Mouse (Mus musculus) kidney, embryonic 14.5 days (tissue): Measurements from ENCODE around the gene Ilvbl. TPM values are rescaled to one million over a fixed set of nuclear protein-coding genes. Genes with fewer than 3 reads are reported as not detected.

Experiments used
- ATAC-seq: fragments of 200-750 bp; cut with Nextera tagmentation; 2 replicates; pipeline ENCODE4 v1.8.0; 2017; ENCODE audit warnings: moderate number of reproducible peaks, mild to moderate bottlenecking, moderate TSS enrichment, moderate library complexity; ENCODE audit not compliant: low FRiP score, low TSS enrichment
- H3K27ac ChIP-seq: fragments of 300-500 bp; sonication (generic); 2 replicates; pipeline ENCODE4 v1.5.1; 2014; ENCODE audit warnings: low read depth, mild to moderate bottlenecking, low read length, moderate library complexity, mixed read lengths
- H3K27me3 ChIP-seq: fragments of 300-500 bp; sonication (generic); 2 replicates; pipeline ENCODE4 v1.6.1; 2014; ENCODE audit warnings: mild to moderate bottlenecking, low read length; ENCODE audit not compliant: control insufficient read depth, insufficient read depth
- H3K36me3 ChIP-seq: fragments of 300-500 bp; sonication (generic); 2 replicates; pipeline ENCODE4 v1.6.1; 2014; ENCODE audit warnings: low read length, mixed read lengths; ENCODE audit not compliant: control insufficient read depth, insufficient read depth
- H3K4me1 ChIP-seq: fragments of 300-500 bp; sonication (generic); 2 replicates; pipeline ENCODE4 v1.6.1; 2014; ENCODE audit warnings: low read length, mixed read lengths; ENCODE audit not compliant: control insufficient read depth, insufficient read depth
- H3K4me2 ChIP-seq: fragments of 300-500 bp; sonication (generic); replicated peaks from 2 replicates; pipeline ENCODE4 v1.6.1; 2014; ENCODE audit warnings: low read depth, mild to moderate bottlenecking, low read length
- H3K4me3 ChIP-seq: fragments of 300-500 bp; sonication (generic); 2 replicates; pipeline ENCODE4 v1.5.1; 2014; ENCODE audit warnings: mild to moderate bottlenecking, low read length
- H3K9ac ChIP-seq: fragments of 300-500 bp; sonication (generic); 2 replicates; pipeline ENCODE4 v1.6.1; 2014; ENCODE audit warnings: low read depth, mild to moderate bottlenecking, low read length, moderate library complexity
- H3K9me3 ChIP-seq: fragments of 300-500 bp; sonication (generic); 2 replicates; pipeline ENCODE4 v1.6.1; 2016; ENCODE audit warnings: low read length; ENCODE audit not compliant: control insufficient read depth
- WGBS: fragments of 180-500 bp; shearing (Covaris S2); extraction: QIAGEN DNeasy Blood & Tissue Kit; methylation state at CpG from one replicate; pipeline ENCODE4 v1.1.7; 2014; 5-methylcytosine and 5-hydroxymethylcytosine counted together
- polyA plus RNA-seq: library from polyadenylated mRNA; unstranded; fragments of >200 nt; fragmentation: Nextera tagmentation; extraction: Ambion mirVana; gene quantifications from 2 replicates; pipeline ENCODE4 v1.2.1, GENCODE M21; 2014

Ilvbl gene
- polyA plus RNA-seq, 1 experiment from 2014 or later = 34.0 TPM

DNA sequence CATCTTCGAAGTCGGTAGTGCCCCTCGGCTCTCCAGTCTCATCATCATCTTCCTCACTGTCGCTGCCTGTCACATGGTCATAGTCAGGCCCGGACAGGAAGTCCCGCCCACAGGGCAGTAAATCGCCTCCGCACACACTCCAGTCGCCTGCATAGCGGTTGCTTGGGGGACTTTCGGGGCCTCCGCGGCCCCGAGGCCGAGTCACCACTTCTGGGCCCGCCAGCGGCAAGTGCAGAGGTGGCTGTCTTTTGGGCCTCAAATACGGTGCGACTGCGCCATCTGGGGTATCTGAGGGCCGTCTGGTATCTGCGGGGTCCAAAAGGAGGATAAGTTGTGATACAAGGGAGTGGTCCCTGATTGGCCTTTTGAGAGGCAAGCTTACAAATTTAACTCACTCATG, 11.5 kb downstream of the Ilvbl start:
- Histone ChIP-seq H3K36me3 (peaks cover 67% of the 10 kb centered on the region), H3K9me3 (no peaks in the 10 kb centered on the region), H3K27me3 (no peaks in the 10 kb centered on the region), H3K4me1 (0 out of 2 replicates have a peak, but pooled peaks cover 4% of the 10 kb centered on the region), H3K9ac (no peak overlapping the region), H3K4me3 (no peak overlapping the region), H3K4me2 (no peak overlapping the region), H3K27ac (no peak overlapping the region)
- WGBS = 88% methylated on average over 22 of the region's 22 CpGs
- no peak for ATAC-seq

DNA sequence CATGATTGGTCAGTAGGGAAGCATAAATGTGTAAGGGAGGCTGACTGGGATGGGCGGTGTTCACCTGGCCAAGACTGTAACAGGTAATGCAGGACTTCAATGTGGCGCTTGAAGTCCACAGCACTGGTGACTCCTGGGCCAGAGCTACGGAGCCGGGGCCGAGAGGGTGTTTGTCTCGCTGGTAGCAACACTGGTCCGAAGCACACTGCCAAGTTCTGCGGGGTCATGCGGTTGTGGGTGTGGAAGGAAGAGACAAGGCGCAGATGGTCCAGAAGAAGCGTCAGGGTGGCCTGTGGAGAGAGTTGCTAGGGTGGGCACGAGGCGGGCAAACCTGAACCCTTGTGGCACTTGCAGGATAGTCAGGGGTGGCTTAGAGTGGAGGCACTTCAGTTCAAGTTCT, 11.9 kb downstream of the Ilvbl start:
- no peak overlapping the region for H3K4me2 ChIP-seq
- no peak for ATAC-seq
- no peak overlapping the region for H3K9ac ChIP-seq
- H3K36me3 ChIP-seq = peaks cover 67% of the 10 kb centered on the region
- H3K9me3 ChIP-seq = no peaks in the 10 kb centered on the region
- H3K27me3 ChIP-seq = no peaks in the 10 kb centered on the region
- H3K27ac ChIP-seq = no peak overlapping the region
- H3K4me1 ChIP-seq = 0 out of 2 replicates have a peak, but pooled peaks cover 4% of the 10 kb centered on the region
- no peak overlapping the region for H3K4me3 ChIP-seq
- WGBS = 95% methylated on average over 13 of the region's 13 CpGs

DNA sequence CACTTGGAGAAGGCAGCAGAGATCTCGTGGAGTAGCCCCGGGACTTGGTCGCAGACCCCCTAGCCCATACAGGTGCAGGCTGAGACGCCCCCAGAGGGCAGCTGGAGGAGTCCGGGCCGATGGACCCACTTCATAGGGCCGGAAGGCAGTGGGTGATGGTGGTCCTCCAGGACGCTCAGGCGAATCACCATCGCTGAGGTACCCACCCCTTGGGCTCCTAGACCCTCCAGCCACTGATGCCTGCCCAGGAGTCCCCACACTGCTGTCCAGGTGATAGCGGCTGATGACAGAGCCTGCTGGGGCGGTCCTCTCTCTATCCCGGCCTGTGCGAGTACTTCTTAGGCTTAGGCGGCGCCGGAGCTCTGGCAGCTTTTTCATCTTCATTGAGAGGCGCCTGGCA, 15.1 kb downstream of the Ilvbl start:
- Histone ChIP-seq H3K9ac (no peak overlapping the region), H3K9me3 (no peaks in the 10 kb centered on the region), H3K27ac (no peak overlapping the region), H3K27me3 (no peaks in the 10 kb centered on the region), H3K4me3 (no peak overlapping the region), H3K4me2 (no peak overlapping the region), H3K4me1 (0 out of 2 replicates have a peak, but pooled peaks cover 4% of the 10 kb centered on the region), H3K36me3 (peaks cover 54% of the 10 kb centered on the region)
- WGBS = 96% methylated on average over 18 of the region's 18 CpGs
- no peak for ATAC-seq

DNA sequence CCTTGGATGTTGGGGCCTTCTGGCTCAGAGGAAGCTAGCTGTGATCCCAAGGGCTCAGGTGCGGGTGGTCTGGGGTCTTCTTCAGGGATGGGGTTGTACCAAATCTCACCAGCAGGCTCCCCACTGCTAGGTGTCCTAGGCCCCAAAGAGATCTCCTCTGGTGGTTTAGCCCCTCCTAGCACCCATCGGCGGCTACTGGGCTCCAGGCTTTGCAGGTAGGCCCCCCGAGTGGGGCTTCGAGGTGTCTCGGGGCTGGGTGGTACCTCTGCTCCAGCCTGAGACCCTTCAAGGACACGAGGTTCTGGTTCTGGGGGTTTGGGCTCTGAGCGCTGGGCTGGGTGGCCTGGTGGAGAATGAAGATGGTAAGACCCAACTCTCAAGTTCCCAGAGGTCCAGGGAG, 15.8 kb downstream of the Ilvbl start:
- H3K4me2 ChIP-seq = peak overlapping the region; percentile 75; the same call in 1 of the 2 replicates
- no peaks in the 10 kb centered on the region for H3K9me3 ChIP-seq
- H3K4me1 ChIP-seq = 0 out of 2 replicates have a peak, but pooled peaks cover 4% of the 10 kb centered on the region
- no peak overlapping the region for H3K4me3 ChIP-seq
- H3K36me3 ChIP-seq = peaks cover 48% of the 10 kb centered on the region
- WGBS = 89% methylated on average over 8 of the region's 8 CpGs
- no peaks in the 10 kb centered on the region for H3K27me3 ChIP-seq
- H3K27ac ChIP-seq = no peak overlapping the region
- H3K9ac ChIP-seq = peak overlapping the region; percentile 13; the same call in 1 of the 2 replicates
- ATAC-seq = no peak

DNA sequence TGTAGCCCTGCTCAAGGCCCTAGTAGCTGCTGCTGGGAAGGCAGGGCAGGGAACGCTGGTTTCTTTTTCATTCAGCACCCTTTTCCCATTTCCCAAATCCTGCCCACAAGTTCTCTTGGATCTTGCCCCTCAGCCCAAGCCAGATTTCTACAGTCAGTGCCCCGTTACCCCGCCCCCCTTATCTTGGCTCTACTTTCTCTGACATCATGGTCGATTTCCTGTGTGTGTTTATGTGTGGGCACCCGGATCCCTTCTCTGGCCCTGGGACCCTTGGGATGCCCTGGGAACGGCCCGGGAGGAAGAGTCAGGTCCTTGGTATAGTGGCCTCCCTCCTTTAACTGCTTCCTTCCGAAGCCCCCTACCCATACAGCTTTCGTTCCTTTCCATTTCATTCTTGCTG, 16.6 kb downstream of the Ilvbl start:
- WGBS = 35% methylated on average over 9 of the region's 9 CpGs
- no peak for ATAC-seq
- Histone ChIP-seq H3K4me3 (peak overlapping the region; percentile 78), H3K27me3 (no peaks in the 10 kb centered on the region), H3K36me3 (peaks cover 39% of the 10 kb centered on the region), H3K9ac (peak overlapping the region; percentile 79), H3K9me3 (no peaks in the 10 kb centered on the region), H3K4me2 (peak overlapping the region; percentile 75), H3K27ac (peak overlapping the region; percentile 80; the same call in 1 of the 2 replicates), H3K4me1 (0 out of 2 replicates have a peak, but pooled peaks cover 4% of the 10 kb centered on the region)

DNA sequence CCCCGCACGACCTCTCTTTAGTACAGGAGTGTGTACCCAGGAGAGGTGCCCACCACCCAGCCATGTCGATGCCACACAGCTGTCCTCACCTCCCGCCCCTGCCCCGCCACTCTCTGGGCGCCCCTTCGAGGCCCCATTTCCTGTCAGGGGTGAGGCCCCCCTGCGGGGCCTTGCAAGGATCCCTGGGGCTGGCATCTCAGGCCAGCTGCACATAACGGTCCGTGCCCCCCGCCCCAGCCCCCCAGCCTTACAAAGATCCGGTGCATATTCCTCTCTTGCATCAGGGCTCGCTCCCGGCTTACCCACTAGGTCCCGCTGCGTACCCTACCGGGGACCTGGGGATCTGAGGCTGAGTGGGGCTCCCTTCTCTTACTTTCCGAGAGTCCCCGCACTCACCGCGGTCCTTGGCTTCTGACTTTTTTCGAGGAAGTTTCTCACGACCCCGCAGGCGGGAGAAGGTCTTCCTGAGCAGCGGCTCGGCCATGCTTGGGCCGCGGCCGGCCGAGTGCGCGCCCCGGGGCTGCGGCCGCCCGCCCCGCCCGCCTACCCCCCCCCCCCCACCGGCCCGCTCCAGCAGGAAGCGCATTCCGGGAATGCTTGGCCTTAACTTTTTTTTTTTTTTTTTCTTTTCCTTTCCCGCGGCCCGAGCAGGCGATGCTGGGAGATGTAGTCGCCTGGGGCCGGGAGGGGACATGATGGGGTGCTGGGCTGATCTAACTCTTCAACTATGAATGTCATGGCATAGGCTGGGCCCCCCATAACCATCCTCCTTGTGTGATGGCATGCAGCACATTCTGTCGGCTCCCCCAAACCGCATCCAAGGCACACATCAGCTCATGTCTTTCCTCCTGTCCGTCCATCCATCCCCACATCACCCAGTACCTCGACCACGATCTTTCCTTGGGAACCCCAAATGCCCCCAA, 17.5 kb downstream of the Ilvbl start, which contains the start of gene Syde1:
Gene Syde1 (minus strand): TSS at position 559 of the 923 bp plus-strand sequence.
- Histone ChIP-seq H3K9ac (peak within 1 kb of the TSS; percentile 79), H3K4me3 (peak within 1 kb of the TSS; percentile 78), H3K27me3 (no peaks in the 10 kb centered on the region), H3K36me3 (peaks cover 30% of the 10 kb centered on the region), H3K4me1 (0 out of 2 replicates have a peak, but pooled peaks cover 4% of the 10 kb centered on the region), H3K9me3 (no peaks in the 10 kb centered on the region), H3K4me2 (peak within 1 kb of the TSS; percentile 75), H3K27ac (peak within 1 kb of the TSS; percentile 80)
- ATAC-seq = peak; percentile 83
- 5% methylated on average over 40 of the region's 54 CpGs for WGBS

DNA sequence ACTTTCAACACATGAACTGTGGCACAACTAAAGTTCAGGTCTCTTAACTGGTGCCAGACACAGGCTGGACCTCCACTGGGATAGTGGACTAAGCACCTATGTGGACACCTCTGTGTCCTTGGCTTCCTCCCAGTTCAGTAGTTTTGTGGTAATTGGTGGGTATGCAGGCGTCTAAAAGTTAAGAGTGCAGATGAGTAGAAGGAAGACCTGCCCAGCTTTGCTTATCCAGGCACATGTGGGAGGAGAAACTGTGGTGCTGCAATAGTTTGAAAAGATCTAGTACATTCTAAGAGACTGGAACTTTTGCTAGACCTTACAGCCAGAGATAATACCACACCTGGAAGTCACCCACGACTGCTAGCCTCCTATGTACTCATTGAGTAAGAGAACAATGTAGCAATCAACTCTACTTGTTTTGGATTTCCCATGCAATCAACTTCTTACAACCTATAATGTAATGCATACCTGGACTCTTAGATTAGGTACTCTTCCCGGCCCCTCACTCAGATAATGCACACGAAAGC, 18.8 kb downstream of the Ilvbl start:
- H3K4me1 ChIP-seq = 0 out of 2 replicates have a peak, but pooled peaks cover 4% of the 10 kb centered on the region
- no peak overlapping the region for H3K4me2 ChIP-seq
- H3K36me3 ChIP-seq = peaks cover 19% of the 10 kb centered on the region
- H3K4me3 ChIP-seq = no peak overlapping the region
- H3K27ac ChIP-seq = no peak overlapping the region
- no peaks in the 10 kb centered on the region for H3K27me3 ChIP-seq
- WGBS = 88% methylated on average over 4 of the region's 4 CpGs
- H3K9ac ChIP-seq = no peak overlapping the region
- no peak for ATAC-seq
- no peaks in the 10 kb centered on the region for H3K9me3 ChIP-seq

DNA sequence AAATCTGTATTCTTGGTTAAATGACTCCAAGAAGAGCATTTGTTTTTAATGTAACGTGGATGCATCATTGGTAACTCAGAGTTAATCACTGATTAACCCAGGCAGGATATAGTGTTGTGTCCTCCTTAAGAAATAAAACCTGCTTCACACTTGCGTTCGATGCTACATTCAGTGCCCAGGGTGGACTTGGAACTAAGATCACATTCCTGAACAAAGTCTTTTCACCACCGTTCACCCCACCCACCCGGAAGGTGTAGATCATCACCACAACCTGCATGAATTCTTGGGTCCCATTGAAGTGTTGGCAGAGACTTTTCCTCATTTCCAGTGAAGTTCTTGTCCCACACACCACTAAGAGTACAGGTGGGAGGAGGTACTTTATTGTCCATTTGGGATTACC, 19.6 kb downstream of the Ilvbl start:
- 85% methylated on average over 5 of the region's 5 CpGs for WGBS
- Histone ChIP-seq H3K9me3 (no peaks in the 10 kb centered on the region), H3K9ac (no peak overlapping the region), H3K4me2 (no peak overlapping the region), H3K4me3 (no peak overlapping the region), H3K4me1 (0 out of 2 replicates have a peak, but pooled peaks cover 4% of the 10 kb centered on the region), H3K36me3 (peaks cover 12% of the 10 kb centered on the region), H3K27ac (no peak overlapping the region), H3K27me3 (no peaks in the 10 kb centered on the region)
- ATAC-seq = no peak

DNA sequence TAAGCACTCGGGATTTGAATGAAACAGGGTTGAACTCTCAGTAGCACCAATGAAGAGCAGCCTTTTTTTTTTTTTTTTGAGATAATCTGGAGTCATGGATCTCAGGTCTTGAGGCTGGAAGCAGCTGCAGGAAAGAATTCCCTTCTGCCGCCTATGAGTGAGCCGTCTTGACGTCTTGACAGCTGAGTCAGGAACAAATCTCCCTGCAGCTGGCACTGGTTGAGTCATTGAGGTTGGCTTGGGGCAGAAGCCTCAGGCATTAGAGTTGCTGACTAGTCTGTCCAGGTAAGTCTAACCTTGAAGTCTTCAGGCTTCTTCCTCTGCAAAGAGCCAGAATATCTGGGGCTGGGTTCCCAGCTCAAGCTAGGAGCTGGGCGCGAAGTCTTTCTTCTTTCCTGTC, 20.0 kb downstream of the Ilvbl start:
- H3K27ac ChIP-seq = no peak overlapping the region
- H3K4me1 ChIP-seq = 0 out of 2 replicates have a peak, but pooled peaks cover 4% of the 10 kb centered on the region
- H3K9ac ChIP-seq = no peak overlapping the region
- WGBS = 83% methylated on average over 6 of the region's 6 CpGs
- no peak overlapping the region for H3K4me3 ChIP-seq
- H3K27me3 ChIP-seq = no peaks in the 10 kb centered on the region
- no peak for ATAC-seq
- peaks cover 8% of the 10 kb centered on the region for H3K36me3 ChIP-seq
- no peak overlapping the region for H3K4me2 ChIP-seq
- no peaks in the 10 kb centered on the region for H3K9me3 ChIP-seq
